Mouse (Mus musculus) right cerebral cortex, adult 18-20 months (tissue): Measurements from ENCODE around the gene Mrps22.
A peak's percentile ranks its signal among the peaks of the same experiment; 100 is the strongest.

ENCODE experiments used
- DNase-seq: peaks from one replicate; pipeline ENCODE4 v3.0.0; 2022; ENCODE audit warnings: mixed read lengths

The Mrps22 gene

GRCm38 (mm10) chr9:98601156-98601836 lies at the start of gene Mrps22:
Gene Mrps22, minus strand, starts transcription at chr9:98601660.
- DNase-seq = peak; percentile 88

GRCm38 (mm10) chr9:98650547-98650946 lies 49.1 kb upstream of the Mrps22 start:
- no peak for DNase-seq

- no peak for DNase-seq
Observed at GRCm38 (mm10) chr9:98647418-98647817, 46.0 kb upstream of the Mrps22 start.

DNA sequence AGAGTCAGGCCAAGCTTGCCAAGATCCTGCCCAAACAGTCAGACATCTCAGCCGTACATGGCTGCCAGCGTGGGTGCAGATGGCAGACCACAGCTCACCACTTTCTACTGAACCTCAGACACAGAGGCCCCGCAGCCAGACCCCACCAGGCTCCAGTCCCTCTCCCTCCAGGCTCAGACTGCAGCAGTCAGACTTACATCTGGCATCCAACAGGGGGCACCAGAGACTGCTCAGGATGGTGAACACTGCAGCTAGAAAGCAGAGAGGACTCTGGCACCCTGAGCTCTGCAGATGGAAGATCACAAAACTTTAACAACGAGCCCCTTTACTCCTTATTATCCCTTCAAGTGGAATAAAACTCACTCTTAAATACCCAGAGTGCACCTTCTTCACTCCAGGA lies 44.3 kb upstream of the Mrps22 start:
- peak; percentile 68 for DNase-seq

DNA sequence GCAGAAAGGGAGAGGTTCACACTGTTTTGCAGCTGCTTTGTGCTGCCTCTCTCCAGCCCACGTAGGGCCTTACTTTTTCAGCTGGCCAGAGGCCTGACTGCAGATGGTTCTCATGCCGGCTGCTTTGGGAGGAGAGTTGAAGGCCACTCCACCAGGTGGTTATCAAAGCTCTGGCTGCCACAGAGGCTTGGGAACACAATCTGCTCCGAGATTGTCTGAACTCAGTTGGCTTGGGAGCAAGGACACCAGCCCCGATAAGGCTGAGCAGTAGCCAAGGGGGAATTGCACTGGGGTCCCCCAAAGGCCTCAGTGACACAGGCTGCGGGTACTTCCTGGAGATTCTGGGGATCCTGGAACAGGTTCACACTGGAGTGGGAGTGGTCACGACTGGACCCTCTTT lies 40.7 kb upstream of the Mrps22 start:
- no peak for DNase-seq

DNA sequence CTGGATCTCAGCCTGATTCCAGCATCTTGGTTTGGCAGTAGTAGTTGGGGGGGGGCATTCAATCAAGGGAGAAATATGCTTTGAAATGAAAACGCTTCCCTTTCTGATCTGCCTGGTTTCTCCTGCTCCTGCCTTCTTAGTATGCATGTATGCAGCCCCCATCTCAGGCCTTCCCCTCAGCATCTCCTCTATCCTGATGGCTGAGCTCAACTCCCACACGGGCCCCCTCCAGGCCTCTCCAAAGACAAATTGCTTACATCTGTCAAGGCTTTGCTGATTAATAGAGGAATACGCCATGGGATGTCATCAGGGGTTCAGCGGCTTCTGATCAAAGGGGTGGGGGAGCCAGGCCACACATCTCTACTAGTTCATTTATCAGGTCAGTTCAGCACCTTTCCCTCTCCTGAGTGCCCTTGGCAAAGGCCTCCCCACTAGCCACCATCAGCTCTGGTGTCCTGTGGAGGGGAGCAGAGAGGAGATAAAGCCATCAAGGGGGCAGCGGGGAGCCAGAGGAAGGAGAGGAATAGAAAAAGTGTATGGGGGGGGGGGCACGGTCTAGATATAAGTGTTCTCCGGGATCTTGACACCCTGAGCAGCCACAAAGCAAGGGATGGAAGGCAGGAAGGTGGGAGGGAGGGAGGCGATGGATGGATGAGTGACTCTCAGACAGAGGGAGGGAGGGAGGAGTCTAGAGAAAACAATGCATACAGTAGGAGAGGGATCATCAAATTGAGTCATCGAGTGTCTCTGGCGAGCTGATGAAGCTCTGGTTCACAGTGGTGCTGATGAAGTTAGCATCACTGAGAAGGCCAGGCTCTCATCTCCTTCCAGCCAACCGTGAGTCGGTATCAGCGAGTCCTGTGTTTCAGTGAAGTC lies 32.1 kb upstream of the Mrps22 start:
- DNase-seq = no peak

GRCm38 (mm10) chr9:98628480-98628879 lies 27.0 kb upstream of the Mrps22 start:
- DNase-seq = no peak

DNA sequence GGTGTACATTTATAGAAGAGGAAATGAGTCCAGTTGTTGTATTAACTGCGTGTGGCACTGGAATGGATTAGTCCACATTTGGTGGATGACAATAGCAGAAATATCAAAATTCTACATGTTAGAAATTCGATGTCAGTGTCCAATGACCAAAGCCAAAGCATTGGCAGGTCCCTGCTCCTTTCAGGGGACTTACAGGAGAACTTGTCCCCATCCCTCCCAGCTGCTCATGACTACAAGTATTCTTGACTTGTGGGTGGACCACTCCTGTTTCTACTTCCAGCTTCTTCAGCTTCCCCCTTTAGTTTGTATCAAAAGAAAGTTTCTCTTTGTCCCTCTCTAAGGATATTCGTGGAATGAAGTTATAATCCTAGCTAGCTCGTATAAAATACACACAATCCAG lies 3.4 kb upstream of the Mrps22 start:
- DNase-seq = no peak

DNA sequence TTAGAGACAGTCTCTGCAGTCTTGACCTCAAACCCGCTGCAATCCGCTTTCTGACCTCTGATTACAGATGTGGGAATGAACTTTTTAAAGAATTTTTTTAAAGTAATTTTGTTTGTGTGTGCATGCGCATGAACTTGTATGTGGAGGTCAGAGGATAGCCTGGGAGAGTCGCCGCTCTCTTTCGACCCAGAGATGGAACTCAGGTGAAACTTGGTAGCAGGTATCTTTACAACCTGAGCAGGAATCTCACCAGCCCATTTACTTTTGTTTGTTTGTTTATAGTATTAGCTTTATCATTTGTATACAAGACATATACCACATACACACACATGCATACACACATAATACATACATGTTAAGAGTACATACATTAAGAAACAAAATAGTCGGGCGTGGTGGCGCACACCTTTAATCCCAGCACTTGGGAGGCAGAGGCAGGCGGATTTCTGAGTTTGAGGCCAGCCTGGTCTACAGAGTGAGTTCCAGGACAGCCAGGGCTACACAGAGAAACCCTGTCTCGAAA lies 438 bp upstream of the Mrps22 start:
- no peak for DNase-seq

DNA sequence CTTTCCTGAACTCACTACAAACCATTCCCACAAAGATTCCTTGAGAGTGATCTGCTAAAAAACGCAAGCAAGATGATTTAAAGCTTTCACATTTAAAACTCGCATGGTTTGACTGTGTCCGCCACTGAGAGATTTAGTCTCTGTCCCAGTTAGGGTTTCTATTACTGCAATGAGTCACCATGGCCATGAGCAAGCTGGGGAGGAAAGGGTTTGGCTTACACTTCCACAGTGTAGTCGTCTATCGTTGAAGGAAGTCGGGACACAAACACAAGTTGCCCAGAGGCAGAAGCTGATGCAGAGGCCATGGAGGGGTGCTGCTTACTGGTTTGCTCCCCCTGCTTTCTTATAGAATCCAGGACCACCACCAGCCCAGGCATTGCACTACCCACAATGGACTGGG lies 1.4 kb downstream of the Mrps22 start:
- no peak for DNase-seq

GRCm38 (mm10) chr9:98583852-98584251 lies 17.6 kb downstream of the Mrps22 start:
- no peak for DNase-seq

DNA sequence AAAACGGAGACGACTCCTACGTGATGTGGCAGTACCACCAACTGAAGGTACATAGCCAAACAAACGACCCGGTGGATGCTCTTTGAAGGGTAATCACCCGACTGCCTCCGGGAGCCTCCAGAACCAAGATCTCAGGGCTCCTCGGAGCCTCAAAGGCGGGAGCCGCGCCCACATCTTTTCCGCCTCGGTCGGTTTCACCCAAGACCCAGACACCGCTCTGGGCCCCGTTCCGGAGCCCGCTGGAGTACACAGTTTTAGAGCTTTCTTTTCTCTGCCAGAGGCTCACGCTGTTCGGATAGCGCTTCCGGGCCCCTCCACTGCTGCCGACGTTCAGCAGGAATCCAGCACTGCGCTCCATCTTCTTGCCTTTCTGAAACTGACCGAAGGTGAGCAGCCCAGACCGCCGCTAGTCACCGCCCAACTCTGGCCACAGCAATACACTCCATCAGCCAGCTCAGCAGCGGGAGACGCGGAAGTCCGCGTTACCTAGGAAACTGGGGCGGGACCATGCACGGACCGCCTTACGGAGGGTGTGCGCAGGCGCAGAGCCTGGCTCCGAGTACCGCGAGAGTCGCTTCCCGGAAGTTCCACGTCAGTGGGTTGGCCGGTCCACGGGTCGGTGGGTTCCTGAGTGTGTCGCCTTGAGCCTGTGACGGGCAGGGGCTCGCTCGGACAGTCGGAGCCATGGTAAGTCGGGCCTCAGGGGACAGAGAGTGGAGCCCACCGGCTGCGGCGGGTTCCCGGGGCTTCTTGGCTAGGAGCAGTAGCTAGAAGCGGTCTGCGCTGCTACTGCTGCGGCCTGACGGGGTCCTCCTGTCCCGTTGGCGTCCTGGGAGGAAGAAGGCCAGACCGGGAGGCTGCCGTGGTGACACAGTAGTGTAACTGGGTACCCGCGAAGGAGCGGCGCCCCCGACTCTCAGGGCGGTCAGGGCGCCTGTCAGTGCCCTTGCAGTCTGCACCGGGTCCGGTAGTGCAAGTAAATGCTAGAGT lies 38.0 kb downstream of the Mrps22 start, which contains the start of gene Copb2:
TSS of gene Copb2 (plus strand) at position 585 of the 990 bp plus-strand sequence.
- peak; percentile 99 for DNase-seq

GRCm38 (mm10) chr9:98544042-98544441 lies 57.4 kb downstream of the Mrps22 start:
- DNase-seq = no peak
